Mouse (Mus musculus): ENCODE data around the gene Adh7.

GRCm38 (mm10) chr3:138198722-138199068 lies 18.9 kb upstream of the Adh7 start:
- TF ChIP-seq JUND (IDR thresholded peaks at IDR 0.05; ENCODE audit: low read depth, low read length) (no peak), POLR2A (IDR thresholded peaks at IDR 0.05; ENCODE audit: control insufficient read depth in 1 of 2, insufficient read depth in 1 of 2, low read depth in 1 of 2, low read length in 2 of 2, poor library complexity in 1 of 2) (no peak), ELF1 (IDR thresholded peaks at IDR 0.05; ENCODE audit: low read depth, low read length) (no peak), TCF12 (IDR thresholded peaks at IDR 0.05; ENCODE audit: low read depth, low read length) (no peak), CHD2 (IDR thresholded peaks at IDR 0.05; ENCODE audit: low read length) (no peak), ZKSCAN1 (IDR thresholded peaks at IDR 0.05; ENCODE audit: low read depth, low read length) (no peak), CTCF (IDR thresholded peaks at IDR 0.05 in 2 of 3, conservative IDR thresholded peaks at IDR 0.05 in 1 of 3; ENCODE audit: control insufficient read depth in 1 of 3, insufficient read depth in 1 of 3, low read depth in 2 of 3, low read length in 3 of 3, poor library complexity in 1 of 3, severe bottlenecking in 1 of 3) (no peak), POLR2AphosphoS2 (IDR thresholded peaks at IDR 0.05; ENCODE audit: low read length) (no peak), BHLHE40 (IDR thresholded peaks at IDR 0.05; ENCODE audit: borderline replicate concordance, low read depth, low read length) (no peak), EP300 (IDR thresholded peaks at IDR 0.05; ENCODE audit: low read depth in 1 of 2, low read length in 2 of 2) (no peak), MAZ (IDR thresholded peaks at IDR 0.05; ENCODE audit: low read depth, low read length) (no peak), CHD1 (IDR thresholded peaks at IDR 0.05; ENCODE audit: low read depth, low read length) (no peak), GATA1 (IDR thresholded peaks at IDR 0.05; ENCODE audit: low read depth, low read length) (no peak), RAD21 (IDR thresholded peaks at IDR 0.05; ENCODE audit: low read depth, low read length) (no peak)
